Mouse (Mus musculus) embryonic facial prominence, embryonic 14.5 days (tissue): ENCODE measurements at regions not wholly inside any gene's neighbourhood (a gene's known extent, or its start where the extent isn't known, plus 50 kb on each side); places are given as distances from the start of the nearest gene placed in this dataset.

Experiments used
- ATAC-seq: fragments of 200-750 bp; cut with Nextera tagmentation; 2 replicates; pipeline ENCODE4 v1.8.0; 2017; ENCODE audit warnings: low read depth, moderate number of reproducible peaks, moderate TSS enrichment
- DNase-seq: peaks from one replicate; pipeline ENCODE4 v3.0.0-alpha.2; 2015; ENCODE audit warnings: low spot score
- H3K27ac ChIP-seq: fragments of 300-500 bp; sonication (generic); replicated peaks from 2 replicates; pipeline ENCODE4 v1.5.1; 2014; ENCODE audit warnings: low read depth, mild to moderate bottlenecking, low read length, moderate library complexity
- H3K27me3 ChIP-seq: fragments of 300-500 bp; sonication (generic); replicated peaks from 2 replicates; pipeline ENCODE4 v1.6.1; 2014; ENCODE audit warnings: low read length; ENCODE audit not compliant: control insufficient read depth, insufficient read depth
- H3K36me3 ChIP-seq: fragments of 300-500 bp; sonication (generic); 2 replicates; pipeline ENCODE4 v1.6.1; 2014; ENCODE audit warnings: low read length, mixed read lengths; ENCODE audit not compliant: control insufficient read depth, insufficient read depth
- H3K4me1 ChIP-seq: fragments of 300-500 bp; sonication (generic); 2 replicates; pipeline ENCODE4 v1.6.1; 2014; ENCODE audit warnings: antibody characterized with exemption, low read length; ENCODE audit not compliant: control insufficient read depth, insufficient read depth
- H3K4me2 ChIP-seq: fragments of 300-500 bp; sonication (generic); 2 replicates; pipeline ENCODE4 v1.6.1; 2014; ENCODE audit warnings: low read depth, mild to moderate bottlenecking, low read length, moderate library complexity, mixed read lengths
- H3K4me3 ChIP-seq: fragments of 300-500 bp; sonication (generic); 2 replicates; pipeline ENCODE4 v1.5.1; 2014; ENCODE audit warnings: low read depth, mild to moderate bottlenecking, low read length
- H3K9ac ChIP-seq: fragments of 300-500 bp; sonication (generic); 2 replicates; pipeline ENCODE4 v1.6.1; 2014; ENCODE audit warnings: low read depth, mild to moderate bottlenecking, low read length, moderate library complexity, mixed read lengths
- H3K9me3 ChIP-seq: fragments of 300-500 bp; sonication (generic); 2 replicates; pipeline ENCODE4 v1.6.1; 2016; ENCODE audit warnings: low read length; ENCODE audit not compliant: control insufficient read depth
- WGBS: fragments of 180-500 bp; shearing (Covaris S2); extraction: QIAGEN DNeasy Blood & Tissue Kit; methylation state at CpG from one replicate; pipeline ENCODE4 v1.1.7; 2014; 5-methylcytosine and 5-hydroxymethylcytosine counted together

- 36% methylated on average over 12 of the region's 12 CpGs for WGBS
- no peak overlapping the region for H3K4me2 ChIP-seq
- DNase-seq: no peak
Observed at GRCm38 (mm10) chr11:79860611-79861067, 101.6 kb downstream of the Utp6 start.

GRCm38 (mm10) chr11:79856376-79856775 lies 105.8 kb downstream of the Utp6 start:
- Histone ChIP-seq H3K4me2 (no peak overlapping the region), H3K27ac (peak overlapping the region; percentile 50), H3K27me3 (no peaks in the 10 kb centered on the region), H3K9ac (no peak overlapping the region; the same call in 1 of the 2 replicates), H3K9me3 (no peaks in the 10 kb centered on the region), H3K4me1 (peaks cover 22% of the 10 kb centered on the region), H3K4me3 (no peak overlapping the region), H3K36me3 (no peaks in the 10 kb centered on the region)
- 57% methylated on average over 5 of the region's 5 CpGs for WGBS
- DNase-seq (peak; percentile 78), ATAC-seq (no peak)

More at GRCm38 (mm10) chr11:79860611-79861067, 101.6 kb downstream of the Utp6 start:
- Histone ChIP-seq H3K4me3 (no peak overlapping the region), H3K4me1 (peaks cover 15% of the 10 kb centered on the region), H3K9ac (no peak overlapping the region), H3K27me3 (no peaks in the 10 kb centered on the region), H3K9me3 (no peaks in the 10 kb centered on the region), H3K36me3 (no peaks in the 10 kb centered on the region), H3K27ac (no peak overlapping the region)
- ATAC-seq: no peak

DNA sequence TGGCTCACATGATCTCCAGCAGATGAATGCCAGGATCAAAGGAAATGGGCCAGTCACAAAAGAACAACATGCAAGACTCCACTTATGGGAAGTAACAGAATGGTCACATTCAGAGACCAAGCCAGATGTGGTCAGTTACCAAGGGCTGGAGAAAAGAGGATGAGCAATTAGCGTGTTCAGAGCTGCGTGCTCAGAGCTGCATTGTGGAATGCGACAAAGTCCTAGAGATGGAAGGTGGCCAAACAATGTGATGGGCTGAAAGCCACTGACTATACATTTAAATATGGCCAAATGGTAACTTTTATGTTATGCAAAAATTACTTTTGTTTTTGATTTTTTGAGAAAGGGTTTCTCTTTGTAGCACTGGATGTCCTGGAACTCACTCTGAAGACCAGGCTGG lies 112.6 kb downstream of the Utp6 start:
- Histone ChIP-seq H3K9me3 (no peaks in the 10 kb centered on the region), H3K27me3 (no peaks in the 10 kb centered on the region), H3K9ac (no peak overlapping the region), H3K4me3 (no peak overlapping the region), H3K4me2 (no peak overlapping the region), H3K36me3 (no peaks in the 10 kb centered on the region), H3K27ac (no peak overlapping the region), H3K4me1 (peaks cover 12% of the 10 kb centered on the region; the same call in 1 of the 2 replicates)
- 69% methylated on average over 3 of the region's 3 CpGs for WGBS
- DNase-seq (no peak), ATAC-seq (no peak)

DNA sequence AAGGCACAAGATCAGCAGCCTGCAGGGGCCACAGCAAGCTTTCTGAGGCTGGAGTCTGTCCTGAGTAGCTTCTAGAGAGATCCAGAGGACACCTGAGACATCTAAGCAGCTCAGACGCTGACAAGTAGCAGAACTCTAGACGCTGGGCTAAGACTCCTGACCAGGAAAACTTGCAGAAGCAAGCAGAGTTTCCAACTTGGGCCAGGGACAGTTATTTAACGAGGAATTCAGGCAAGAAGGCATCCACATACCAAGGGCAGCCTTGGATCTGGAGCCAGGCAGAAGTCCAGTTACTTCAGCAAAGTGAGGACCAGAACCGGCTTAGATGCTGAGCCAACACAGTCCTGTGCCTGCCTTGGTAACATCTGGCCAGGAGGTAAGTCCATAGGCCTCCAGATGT lies 117.8 kb downstream of the Utp6 start:
- ATAC-seq: no peak
- H3K36me3 ChIP-seq: no peaks in the 10 kb centered on the region
- no peak overlapping the region for H3K27ac ChIP-seq
- no peak overlapping the region for H3K9ac ChIP-seq
- no peak overlapping the region for H3K4me2 ChIP-seq
- H3K4me1 ChIP-seq: peaks cover 5% of the 10 kb centered on the region; the same call in 1 of the 2 replicates
- H3K27me3 ChIP-seq: no peaks in the 10 kb centered on the region
- no peaks in the 10 kb centered on the region for H3K9me3 ChIP-seq
- no peak for DNase-seq
- whole genome bisulfite sequencing: 70% methylated on average over 4 of the region's 4 CpGs
- H3K4me3 ChIP-seq: no peak overlapping the region

DNA sequence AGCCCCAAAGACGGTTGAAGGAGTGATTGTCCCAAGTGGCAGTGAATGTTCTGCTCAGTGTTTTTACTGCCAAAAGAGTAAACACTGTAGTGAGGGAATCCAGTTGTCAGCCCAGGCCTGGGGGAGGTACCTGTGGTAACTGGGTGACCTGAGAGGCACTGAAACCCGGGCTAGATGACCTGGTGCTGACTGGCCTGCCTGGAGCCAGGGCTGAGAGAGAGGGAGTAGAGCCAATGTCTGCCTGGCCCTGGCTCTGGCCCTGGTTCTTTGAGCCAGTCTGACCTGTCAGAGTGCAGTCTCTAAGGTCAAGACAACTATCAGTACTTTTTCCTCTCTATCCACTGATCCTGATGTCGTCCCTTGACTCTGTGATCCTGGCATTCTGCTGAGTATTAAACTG lies 119.2 kb downstream of the Utp6 start:
- H3K4me2 ChIP-seq: no peak overlapping the region
- no peaks in the 10 kb centered on the region for H3K9me3 ChIP-seq
- peaks cover 5% of the 10 kb centered on the region; the same call in 1 of the 2 replicates for H3K4me1 ChIP-seq
- H3K27ac ChIP-seq: no peak overlapping the region
- H3K9ac ChIP-seq: no peak overlapping the region
- H3K36me3 ChIP-seq: no peaks in the 10 kb centered on the region
- H3K4me3 ChIP-seq: no peak overlapping the region
- DNase-seq (no peak), ATAC-seq (no peak)
- H3K27me3 ChIP-seq: no peaks in the 10 kb centered on the region
- WGBS: 46% methylated on average over 3 of the region's 3 CpGs

GRCm38 (mm10) chr11:79839973-79840372 lies 122.2 kb downstream of the Utp6 start:
- Histone ChIP-seq H3K27ac (no peak overlapping the region), H3K4me1 (peaks cover 5% of the 10 kb centered on the region; the same call in 1 of the 2 replicates), H3K36me3 (no peaks in the 10 kb centered on the region), H3K4me3 (no peak overlapping the region), H3K4me2 (no peak overlapping the region), H3K9ac (no peak overlapping the region), H3K27me3 (no peaks in the 10 kb centered on the region), H3K9me3 (no peaks in the 10 kb centered on the region)
- DNase-seq (no peak), ATAC-seq (no peak)
- whole genome bisulfite sequencing: 72% methylated on average over 6 of the region's 6 CpGs

DNA sequence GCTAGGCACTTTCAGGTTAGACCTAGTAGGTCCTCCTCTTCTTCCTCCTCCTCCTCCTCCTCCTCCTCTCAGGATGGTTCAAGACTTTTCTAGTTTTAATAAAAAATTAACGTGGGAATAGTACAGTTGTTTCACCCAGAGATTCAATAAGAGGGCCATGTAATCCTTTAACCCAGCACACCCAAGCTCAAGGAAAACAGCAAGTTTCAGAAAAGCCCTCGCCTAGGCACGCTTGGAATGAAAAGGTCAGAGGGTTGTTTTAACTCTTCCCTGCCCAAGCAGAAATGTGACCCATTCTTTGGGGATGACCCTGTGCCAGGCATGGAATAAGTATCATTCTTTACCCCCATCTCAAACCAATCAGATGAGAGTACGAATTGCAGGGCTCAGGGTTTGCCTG lies 124.1 kb downstream of the Utp6 start:
- no peak overlapping the region for H3K4me3 ChIP-seq
- H3K4me1 ChIP-seq: peaks cover 5% of the 10 kb centered on the region; the same call in 1 of the 2 replicates
- no peak overlapping the region for H3K4me2 ChIP-seq
- DNase-seq (no peak), ATAC-seq (no peak)
- no peaks in the 10 kb centered on the region for H3K9me3 ChIP-seq
- 38% methylated on average over 4 of the region's 4 CpGs for WGBS
- H3K9ac ChIP-seq: no peak overlapping the region
- H3K27ac ChIP-seq: no peak overlapping the region
- H3K27me3 ChIP-seq: no peaks in the 10 kb centered on the region
- H3K36me3 ChIP-seq: no peaks in the 10 kb centered on the region

- no peaks in the 10 kb centered on the region for H3K9me3 ChIP-seq
- DNase-seq: no peak
- no peaks in the 10 kb centered on the region for H3K27me3 ChIP-seq
- H3K4me2 ChIP-seq: no peak overlapping the region
- peaks cover 5% of the 10 kb centered on the region; the same call in 1 of the 2 replicates for H3K4me1 ChIP-seq
- H3K27ac ChIP-seq: no peak overlapping the region
- no peaks in the 10 kb centered on the region for H3K36me3 ChIP-seq
- H3K9ac ChIP-seq: no peak overlapping the region
- no peak overlapping the region for H3K4me3 ChIP-seq
- WGBS: 39% methylated on average over 6 of the region's 6 CpGs
- no peak for ATAC-seq
Observed at GRCm38 (mm10) chr11:79837076-79837990, 124.9 kb downstream of the Utp6 start.
